Mouse (Mus musculus): ENCODE data around the gene Fam110c.

DNA sequence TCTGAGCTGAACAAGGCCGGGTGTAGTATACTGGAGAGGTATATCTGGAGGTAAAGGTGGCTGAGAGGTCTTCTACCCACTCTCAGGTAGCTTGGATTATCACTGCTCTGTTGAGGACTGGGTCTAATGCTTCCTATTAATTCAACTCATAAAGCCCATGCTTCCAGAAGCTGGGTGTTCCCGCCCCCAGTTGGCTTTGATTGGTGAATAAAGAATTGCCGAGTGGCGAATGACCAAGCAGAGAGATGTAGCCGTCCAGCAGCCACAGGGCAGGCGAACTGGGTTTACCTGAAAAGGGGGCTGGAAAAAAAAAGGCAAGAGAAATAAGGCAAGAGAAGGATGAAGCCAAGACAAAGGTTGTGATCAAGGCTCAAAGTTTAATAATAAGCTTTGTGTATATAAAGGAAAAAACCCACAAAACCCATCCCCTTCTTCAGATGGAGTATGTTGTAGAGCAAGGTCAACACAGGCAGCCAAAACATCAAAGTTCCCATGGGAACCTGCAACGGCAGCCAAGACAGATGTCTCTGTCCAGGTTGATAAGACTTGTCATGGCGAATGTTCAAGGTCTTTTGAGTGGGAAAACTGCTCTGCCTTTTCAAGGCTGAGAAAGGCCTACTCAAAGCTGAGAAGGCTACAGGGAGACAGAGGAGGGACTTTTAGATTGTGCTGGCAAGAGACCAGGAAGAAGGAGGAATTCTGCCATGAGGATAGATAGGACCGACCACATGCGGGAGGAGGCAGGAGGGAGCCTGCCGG, 17.4 kb downstream of the Fam110c start:
- TF ChIP-seq EP300 (IDR thresholded peaks at IDR 0.05; ENCODE audit: low read depth) (no peak), CTCF (IDR thresholded peaks at IDR 0.05; ENCODE audit: low read depth) (no peak)
